Mouse (Mus musculus) embryonic facial prominence, embryonic 10.5 days (tissue): ENCODE measurements around the gene Tmprss11f. TPM values are rescaled to one million over a fixed set of nuclear protein-coding genes. Genes with fewer than 3 reads are reported as not detected.

Source experiments
- DNase-seq: peaks from one replicate; pipeline ENCODE4 v3.0.0-alpha.2; 2017; ENCODE audit warnings: low spot score
- H3K27ac ChIP-seq: fragments of 300-500 bp; sonication (generic); replicated peaks from 2 replicates; pipeline ENCODE4 v1.5.1; 2016; ENCODE audit warnings: mild to moderate bottlenecking
- H3K27me3 ChIP-seq: fragments of 300-500 bp; sonication (generic); replicated peaks from 2 replicates; pipeline ENCODE4 v1.6.1; 2016; ENCODE audit warnings: low read depth, mild to moderate bottlenecking; ENCODE audit not compliant: poor library complexity, severe bottlenecking
- H3K36me3 ChIP-seq: fragments of 300-500 bp; sonication (generic); replicated peaks from 2 replicates; pipeline ENCODE4 v1.6.1; 2016; ENCODE audit warnings: mild to moderate bottlenecking, moderate library complexity
- H3K4me1 ChIP-seq: fragments of 300-500 bp; sonication (generic); 2 replicates; pipeline ENCODE4 v1.6.1; 2016
- H3K4me3 ChIP-seq: fragments of 300-500 bp; sonication (generic); 2 replicates; pipeline ENCODE4 v1.5.1; 2016; ENCODE audit warnings: mild to moderate bottlenecking, moderate library complexity
- H3K9me3 ChIP-seq: fragments of 300-500 bp; sonication (generic); 2 replicates; pipeline ENCODE4 v1.6.1; 2016; ENCODE audit warnings: mild to moderate bottlenecking
- WGBS: fragments of 180-500 bp; shearing (Covaris S2); methylation state at CpG from one replicate; pipeline ENCODE4 v1.1.7; 2016; 5-methylcytosine and 5-hydroxymethylcytosine counted together
- polyA plus RNA-seq: library from polyadenylated mRNA; unstranded; fragments of >200 nt; fragmentation: Nextera tagmentation; extraction: Ambion mirVana; gene quantifications from 2 replicates; pipeline ENCODE4 v1.2.1, GENCODE M21; 2016

The Tmprss11f gene
- polyA plus RNA-seq, 1 experiment from 2014 or later = not detected

DNA sequence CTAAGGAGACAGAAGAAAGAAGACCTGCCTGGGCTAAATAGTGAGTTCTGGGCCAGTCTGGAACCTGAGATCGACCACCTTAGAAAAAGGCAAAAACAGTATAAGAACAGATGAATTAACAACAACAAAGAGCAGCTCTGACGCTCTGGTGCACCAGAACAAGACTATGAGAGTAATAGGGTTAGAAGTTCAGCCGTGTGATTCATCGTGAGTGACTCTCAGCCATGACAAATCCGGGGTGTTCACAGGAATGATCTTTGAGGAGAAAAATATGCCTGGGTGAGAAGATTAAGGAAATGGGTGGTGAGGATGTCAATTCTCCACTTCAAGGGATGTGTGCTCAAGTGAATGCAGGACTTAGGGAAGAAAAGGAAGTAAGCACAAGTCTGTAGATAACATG, 120.7 kb downstream of the Tmprss11f start:
- WGBS = 67% methylated on average over 5 of the region's 5 CpGs

DNA sequence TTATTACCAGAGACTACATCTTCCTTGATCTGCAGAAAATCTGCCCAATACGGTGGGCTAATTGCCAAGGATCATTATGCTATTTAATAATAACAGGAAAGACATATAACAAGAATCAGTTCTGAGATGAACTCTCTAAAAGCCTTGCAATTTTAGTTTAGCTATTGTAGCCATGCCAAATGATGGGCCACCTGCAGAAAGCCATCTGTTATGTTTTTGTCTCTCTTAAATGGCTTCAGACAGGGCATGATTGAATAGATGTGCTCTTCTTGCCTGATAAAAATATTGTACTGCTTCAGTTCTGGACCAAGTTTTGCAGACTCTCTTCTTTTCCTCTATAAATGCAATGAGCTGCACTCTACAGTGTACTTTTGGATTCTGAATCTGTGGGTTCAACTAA, 138.8 kb downstream of the Tmprss11f start:
- no peaks in the 10 kb centered on the region for H3K9me3 ChIP-seq
- no peak overlapping the region for H3K27ac ChIP-seq
- H3K36me3 ChIP-seq = no peaks in the 10 kb centered on the region
- 78% methylated on average over 1 of the region's 1 CpGs for WGBS
- no peaks in the 10 kb centered on the region for H3K4me1 ChIP-seq
- DNase-seq = no peak
- H3K27me3 ChIP-seq = no peaks in the 10 kb centered on the region
- no peak overlapping the region for H3K4me3 ChIP-seq

More for the DNA sequence above, 120.7 kb downstream of the Tmprss11f start:
- no peaks in the 10 kb centered on the region for H3K9me3 ChIP-seq
- no peaks in the 10 kb centered on the region for H3K27me3 ChIP-seq
- H3K27ac ChIP-seq = no peak overlapping the region
- no peaks in the 10 kb centered on the region for H3K36me3 ChIP-seq
- no peak for DNase-seq
- no peak overlapping the region for H3K4me3 ChIP-seq
- no peaks in the 10 kb centered on the region for H3K4me1 ChIP-seq

DNA sequence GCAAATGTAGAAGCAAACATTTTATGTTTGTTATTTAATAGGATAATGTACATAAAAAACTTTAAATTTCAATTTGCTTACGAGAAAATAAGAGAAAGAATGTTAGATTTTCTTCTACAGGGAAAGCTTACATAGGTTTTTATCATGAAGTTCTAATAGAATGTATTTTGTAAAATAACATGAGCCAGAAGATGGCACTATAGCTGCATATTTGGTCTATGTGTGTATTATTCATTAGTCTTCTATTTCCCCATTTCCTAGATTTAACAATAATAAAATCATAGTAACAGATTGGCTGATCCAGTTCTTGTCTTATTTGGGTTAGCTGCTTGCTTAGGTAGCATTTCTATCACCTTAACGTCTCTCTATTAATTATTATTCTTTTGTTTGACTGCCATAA, 149.7 kb downstream of the Tmprss11f start:
- no peaks in the 10 kb centered on the region for H3K27me3 ChIP-seq
- H3K4me1 ChIP-seq = no peaks in the 10 kb centered on the region
- 78% methylated on average over 2 of the region's 2 CpGs for WGBS
- no peak overlapping the region for H3K4me3 ChIP-seq
- no peaks in the 10 kb centered on the region for H3K9me3 ChIP-seq
- no peaks in the 10 kb centered on the region for H3K36me3 ChIP-seq
- H3K27ac ChIP-seq = no peak overlapping the region
- DNase-seq = no peak

DNA sequence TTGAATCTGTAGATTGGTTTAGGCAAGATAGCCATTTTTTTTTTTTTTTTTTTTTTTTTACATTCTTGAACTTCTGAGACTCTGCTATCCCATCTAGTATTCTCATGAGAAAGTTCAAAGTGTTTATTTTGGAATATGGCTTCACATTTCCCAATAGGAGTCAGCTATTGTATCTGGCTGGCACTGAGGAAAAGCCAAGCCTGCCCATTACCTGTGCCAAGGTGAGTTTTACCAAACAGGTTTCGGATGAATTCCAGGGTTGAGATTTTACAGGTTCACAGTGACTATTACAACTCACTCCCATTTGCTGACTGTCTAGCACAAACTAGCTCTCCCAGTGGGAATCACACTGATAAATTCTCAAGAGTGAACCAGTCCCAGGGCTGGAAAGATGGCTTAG, 150.2 kb downstream of the Tmprss11f start:
- Histone ChIP-seq H3K36me3 (no peaks in the 10 kb centered on the region), H3K4me3 (no peak overlapping the region), H3K9me3 (no peaks in the 10 kb centered on the region), H3K27ac (no peak overlapping the region), H3K27me3 (no peaks in the 10 kb centered on the region), H3K4me1 (no peaks in the 10 kb centered on the region)
- WGBS = 83% methylated on average over 1 of the region's 1 CpGs
- DNase-seq = no peak

DNA sequence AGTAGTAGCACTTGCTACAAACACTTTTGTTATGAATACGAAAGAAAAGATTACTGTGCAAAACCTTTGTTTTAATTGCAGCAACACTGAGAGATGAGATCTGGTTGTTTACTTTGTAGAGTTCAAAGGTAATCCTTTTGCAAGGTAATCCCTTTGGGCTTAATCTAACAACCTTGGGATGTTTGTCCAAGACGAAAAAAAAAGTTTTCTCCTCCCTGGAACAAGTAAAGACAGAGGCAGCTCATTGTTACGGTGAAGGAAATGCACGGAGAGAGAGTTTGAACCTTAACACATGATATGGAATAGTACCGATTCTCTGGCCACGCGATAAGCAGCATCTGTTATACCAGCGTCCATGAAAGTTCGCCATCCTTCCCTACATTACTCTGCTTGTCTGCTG, 158.4 kb downstream of the Tmprss11f start:
- H3K36me3 ChIP-seq = no peaks in the 10 kb centered on the region
- H3K4me3 ChIP-seq = no peak overlapping the region

More for the DNA sequence above, 158.4 kb downstream of the Tmprss11f start:
- DNase-seq = no peak
- Histone ChIP-seq H3K27ac (no peak overlapping the region), H3K4me1 (no peaks in the 10 kb centered on the region), H3K27me3 (no peaks in the 10 kb centered on the region), H3K9me3 (no peaks in the 10 kb centered on the region)
- whole genome bisulfite sequencing = 79% methylated on average over 9 of the region's 9 CpGs

Other genes starting within 250 kb of the Tmprss11f start
- not detected in 2 replicates for gene Tmprss11a, start 163.4 kb downstream of the Tmprss11f start, polyA plus RNA-seq
- not detected in 2 replicates for gene Tmprss11g, start 113.8 kb downstream of the Tmprss11f start, polyA plus RNA-seq
- not detected in 2 replicates for gene Tmprss11b, start 43.9 kb upstream of the Tmprss11f start, polyA plus RNA-seq
- not detected in 2 replicates for gene Tmprss11e, start 113.4 kb upstream of the Tmprss11f start, polyA plus RNA-seq
- 40.0 and 43.7 TPM in 2 replicates for gene Ythdc1, start 171.8 kb upstream of the Tmprss11f start, polyA plus RNA-seq